Mouse (Mus musculus) cerebellum, postnatal 25 days (tissue): ENCODE results near the gene Glis3.
A peak's percentile ranks its signal among the peaks of the same experiment; 100 is the strongest.

ENCODE experiments used
- DNase-seq, 2 experiments: peaks; one replicate each; pipeline ENCODE4 v3.0.0; 2021; ENCODE audit warnings: mixed read lengths in 2 of 2

Glis3 gene

DNA sequence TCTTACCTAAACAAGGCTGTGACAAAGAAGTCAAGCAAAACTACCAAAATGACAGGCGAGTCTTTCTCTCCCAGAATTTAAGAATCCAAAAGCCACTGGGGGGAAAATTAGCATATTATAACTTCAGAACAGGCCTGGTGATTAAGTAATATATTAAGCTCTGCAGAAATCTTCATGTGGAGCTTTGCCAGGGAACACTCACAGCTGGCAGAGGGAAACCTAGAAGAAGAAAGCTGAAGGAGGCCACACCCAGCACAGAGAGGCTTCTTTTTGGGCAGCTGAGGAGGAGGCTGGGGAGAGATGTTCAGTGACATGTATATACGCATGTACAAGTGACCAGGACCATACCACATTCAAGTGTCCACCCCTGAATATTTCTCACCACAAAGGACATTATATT lies 304.1 kb downstream of the Glis3 start:
- DNase-seq = no peak

DNA sequence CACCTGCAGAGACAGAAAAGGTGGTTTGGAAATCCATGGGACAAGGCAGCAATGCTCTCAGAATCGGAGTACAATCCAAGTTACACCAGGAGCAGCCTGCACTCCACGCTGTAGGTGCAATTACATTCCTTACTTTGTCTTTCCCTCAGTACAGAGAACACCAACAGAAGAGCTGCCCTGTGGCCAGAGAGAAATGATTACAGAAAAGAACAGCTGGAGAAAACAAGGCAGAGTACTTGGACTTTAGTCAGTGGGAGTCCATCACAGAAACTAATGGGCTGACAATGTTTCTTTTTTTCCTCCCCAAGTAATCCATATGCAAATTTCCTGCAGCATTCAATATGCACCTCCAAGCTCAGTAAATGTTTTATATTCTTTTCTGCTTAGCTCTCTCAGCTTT lies 305.4 kb downstream of the Glis3 start:
- no peak for DNase-seq

DNA sequence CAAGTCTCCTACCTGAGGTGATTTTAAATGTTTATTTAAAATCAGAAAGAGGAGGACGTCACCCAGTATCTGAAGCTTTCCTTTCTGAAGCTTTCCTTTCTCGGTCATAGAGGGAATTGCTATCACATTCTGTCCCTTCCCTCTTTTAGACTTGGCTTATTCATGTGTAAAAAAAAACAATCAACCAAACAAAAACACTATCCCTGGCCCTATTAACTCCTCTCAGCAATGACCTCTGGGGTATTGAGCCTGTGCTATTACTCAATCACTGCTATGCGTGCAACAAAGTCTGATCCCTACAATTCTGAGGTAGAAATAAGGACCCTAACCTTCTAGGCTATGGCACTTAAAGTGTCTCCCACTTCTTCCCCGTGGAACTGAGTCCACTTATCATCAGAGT lies 311.7 kb downstream of the Glis3 start:
- no peak for DNase-seq

DNA sequence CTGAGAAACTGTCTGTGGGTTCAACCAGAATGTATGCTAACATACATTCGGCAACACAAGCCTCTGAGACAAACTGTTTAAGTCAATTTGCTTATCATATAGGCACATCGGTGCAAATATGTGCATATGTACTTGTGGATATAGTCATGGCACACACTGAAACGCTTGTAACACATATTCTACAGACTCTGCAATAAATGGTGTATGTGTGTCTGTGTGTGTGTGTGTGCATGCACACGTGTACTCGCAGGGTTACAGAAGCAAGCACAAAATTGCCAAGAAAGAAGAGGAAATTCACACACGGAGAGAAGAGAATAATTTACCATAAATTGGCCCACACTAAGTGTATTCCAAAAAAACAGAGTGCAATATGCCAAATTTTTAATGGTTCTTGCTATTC lies 312.6 kb downstream of the Glis3 start:
- DNase-seq = no peak

DNA sequence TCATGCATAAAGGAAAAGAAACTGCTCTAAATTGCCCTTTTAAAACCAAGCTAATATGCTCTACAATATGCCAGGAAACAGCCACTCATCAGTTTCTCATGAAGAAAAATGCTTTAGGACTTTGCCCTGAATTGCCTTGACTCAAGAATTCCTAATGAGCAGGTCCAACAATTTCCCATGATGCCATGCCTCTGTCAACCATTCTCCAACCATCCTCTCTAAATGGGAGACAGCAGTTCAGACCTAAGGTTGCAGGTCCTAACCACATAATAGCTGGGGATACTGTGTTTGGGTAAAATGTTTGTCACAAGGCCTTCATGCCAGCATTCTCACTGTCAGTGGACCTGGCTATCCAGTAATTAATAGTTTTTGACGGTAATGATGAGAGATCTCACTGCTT lies 313.1 kb downstream of the Glis3 start:
- no peak for DNase-seq

DNA sequence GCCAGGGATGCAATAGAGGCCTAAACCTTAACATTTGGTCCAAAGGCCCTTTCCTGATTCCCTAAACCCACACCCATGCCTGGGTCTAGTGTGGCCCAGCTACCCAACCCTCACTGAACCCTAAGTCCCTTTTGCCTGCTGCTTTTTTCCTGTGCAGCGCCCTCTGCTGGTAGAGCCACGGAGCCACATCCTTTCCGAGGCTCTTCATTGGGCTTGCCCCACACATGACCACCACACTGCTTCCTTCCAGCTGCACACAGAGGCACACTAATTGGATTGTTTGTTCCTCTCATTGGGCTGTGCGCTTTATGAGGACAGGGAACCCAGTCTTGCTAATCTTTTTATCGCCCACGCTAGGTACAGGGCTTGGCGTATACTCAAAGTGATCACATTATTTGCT lies 314.0 kb downstream of the Glis3 start:
- DNase-seq = peak; percentile 16 to 40

DNA sequence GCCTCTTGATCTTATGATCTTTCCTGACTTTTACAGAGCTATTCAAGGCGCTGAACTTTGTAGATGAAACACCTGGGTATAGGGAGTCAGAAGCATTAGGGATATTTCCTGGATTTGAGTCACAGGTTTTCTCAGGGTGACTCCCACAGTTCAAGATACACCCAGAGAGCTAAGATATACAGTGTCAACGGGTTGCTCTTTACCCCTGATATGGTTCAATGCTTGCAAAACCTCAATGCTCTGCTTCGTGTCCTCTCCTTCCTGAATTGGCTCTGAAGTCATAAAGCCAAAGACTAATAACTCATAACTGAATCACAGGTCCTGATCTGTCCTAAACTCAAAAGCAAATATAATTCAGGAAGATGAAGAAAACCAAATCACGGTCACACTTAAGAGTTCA lies 319.0 kb downstream of the Glis3 start:
- no peak for DNase-seq

DNA sequence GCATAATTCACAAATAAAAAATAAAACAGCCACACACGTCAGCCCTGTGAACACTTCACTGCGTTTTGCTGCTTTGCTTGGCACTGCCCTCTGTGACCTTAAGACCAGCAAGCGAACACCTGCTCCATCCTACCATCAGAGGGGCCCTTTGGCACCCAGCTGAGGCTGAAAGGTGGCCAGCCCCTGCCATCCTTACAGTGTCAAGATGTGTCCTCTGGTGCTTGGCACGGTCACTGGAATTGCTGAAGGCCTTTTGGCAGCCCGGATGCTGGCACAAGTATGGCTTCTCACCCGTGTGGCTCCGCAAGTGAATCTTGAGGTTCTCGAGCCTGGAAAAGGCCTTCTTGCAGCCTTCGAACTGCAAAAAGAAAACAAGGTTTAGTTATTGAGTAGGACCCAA lies 322.3 kb downstream of the Glis3 start:
- peak; percentile 76 to 82 for DNase-seq

DNA sequence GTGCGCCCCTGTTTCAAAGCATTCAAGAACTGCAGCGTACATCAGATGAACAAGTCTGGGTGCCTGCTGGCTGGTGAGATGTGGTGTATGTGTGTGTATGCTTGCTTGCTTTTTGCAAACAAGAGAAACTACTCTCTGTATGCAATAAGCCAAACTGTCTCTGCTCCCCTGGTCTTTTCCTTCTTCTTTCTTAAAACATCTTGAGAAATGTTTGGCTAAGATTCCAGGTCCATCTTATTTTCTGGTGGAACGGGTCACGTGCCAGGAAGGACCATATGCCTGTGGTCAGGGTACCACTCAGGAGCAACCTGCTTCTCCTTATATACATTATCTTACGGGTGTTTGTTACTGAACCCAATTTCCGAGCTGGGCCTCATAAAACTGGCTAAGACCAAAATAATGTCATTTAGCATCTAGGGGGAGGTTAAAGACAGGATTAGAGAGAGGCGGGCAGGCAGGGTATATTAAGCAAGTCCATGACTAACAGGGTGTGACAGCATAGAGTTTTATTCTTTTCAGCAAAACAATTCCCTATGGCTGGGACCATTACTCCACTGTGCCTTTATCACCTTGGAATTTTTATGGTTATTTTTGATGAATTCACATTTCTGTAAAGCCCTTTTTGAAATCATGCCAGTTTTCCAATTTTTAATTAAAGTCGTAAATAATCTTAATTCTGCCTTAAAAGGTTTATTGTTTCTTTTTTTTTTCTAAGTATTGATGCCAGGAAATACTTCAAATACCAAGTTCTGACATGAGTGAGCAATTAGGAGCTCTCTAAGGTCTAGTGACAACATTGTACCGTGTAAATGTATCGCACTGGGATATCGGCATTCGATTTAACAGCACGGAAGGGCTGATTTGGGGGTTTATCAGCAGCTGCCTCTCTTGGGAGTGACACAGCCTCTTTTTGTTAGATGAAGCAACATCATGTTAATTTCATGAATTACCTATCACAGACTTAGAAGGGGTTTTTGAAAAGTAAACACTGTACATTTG lies 328.5 kb downstream of the Glis3 start:
- DNase-seq = no peak

DNA sequence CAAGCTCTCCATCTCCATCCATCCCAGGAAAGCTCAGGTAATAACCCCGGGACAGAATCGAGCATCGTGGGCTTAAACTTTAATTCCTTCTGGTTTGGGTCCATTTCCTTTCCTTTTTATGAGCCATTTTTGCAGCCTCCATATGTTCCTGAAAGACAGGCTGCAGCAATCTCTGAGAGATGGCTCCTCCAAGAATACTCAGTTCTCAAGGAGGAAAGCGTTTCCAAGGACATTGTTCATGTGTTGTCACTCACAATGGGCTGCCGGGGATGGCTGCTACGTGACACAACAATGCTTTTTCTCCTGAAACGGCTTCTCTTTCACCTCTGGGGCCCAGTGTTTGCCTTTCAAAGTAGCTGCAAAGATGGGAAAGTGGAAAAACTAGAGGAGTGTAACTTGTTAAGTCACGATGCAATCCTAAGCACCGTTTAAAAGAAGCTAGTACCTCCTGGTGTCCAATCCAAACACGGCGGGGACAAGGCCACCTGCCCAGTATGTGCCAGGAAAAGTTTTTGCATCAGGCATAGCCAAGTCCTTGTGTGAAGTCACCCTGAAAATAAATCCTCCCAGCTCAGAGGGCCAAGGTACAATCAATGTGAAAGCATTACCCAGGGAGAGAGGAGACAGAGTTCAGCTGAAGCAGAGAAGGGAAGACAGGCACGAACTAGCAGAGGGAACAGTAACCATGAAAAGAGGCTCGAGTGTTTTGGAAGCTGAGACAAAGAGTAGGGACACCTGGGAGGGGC lies 332.6 kb downstream of the Glis3 start:
- no peak for DNase-seq

DNA sequence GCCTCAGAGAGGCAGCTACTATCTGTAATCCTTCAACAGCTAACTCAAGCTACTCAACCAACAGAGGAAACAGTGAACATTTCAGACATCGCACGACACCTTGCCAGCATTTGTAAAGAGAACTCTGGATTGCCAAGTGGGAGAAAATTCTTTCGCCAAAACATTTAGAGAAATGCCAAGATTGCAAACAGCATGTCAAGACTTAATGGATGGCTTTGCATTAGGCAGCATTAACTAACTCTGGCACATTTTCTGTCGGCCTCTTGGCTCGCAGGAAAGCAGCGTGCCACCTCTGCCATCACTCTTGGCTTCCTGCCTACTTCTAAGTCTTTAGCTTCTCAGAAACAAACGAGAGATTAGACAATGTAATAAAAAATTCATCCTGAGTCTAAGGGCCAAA lies 336.2 kb downstream of the Glis3 start:
- DNase-seq = no peak

DNA sequence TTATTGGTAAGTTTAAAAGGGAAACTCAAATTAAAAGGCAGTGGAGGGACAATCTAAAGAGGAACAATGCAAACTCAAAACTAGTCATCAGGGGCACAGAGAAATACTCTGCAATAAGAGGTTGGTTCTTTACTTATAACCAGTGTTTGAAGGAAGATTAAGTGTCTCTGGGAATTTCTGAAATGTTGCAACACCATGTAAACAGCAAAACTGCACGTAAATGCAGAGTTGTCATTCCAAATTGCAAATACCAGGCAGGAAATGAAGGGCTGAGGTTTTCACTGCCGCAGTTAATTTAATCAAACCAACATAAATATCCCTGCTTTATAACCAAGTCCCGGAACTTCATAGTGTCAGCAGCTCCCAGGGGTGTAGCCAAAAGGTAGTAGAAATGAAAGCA lies 342.3 kb downstream of the Glis3 start:
- DNase-seq = no peak

DNA sequence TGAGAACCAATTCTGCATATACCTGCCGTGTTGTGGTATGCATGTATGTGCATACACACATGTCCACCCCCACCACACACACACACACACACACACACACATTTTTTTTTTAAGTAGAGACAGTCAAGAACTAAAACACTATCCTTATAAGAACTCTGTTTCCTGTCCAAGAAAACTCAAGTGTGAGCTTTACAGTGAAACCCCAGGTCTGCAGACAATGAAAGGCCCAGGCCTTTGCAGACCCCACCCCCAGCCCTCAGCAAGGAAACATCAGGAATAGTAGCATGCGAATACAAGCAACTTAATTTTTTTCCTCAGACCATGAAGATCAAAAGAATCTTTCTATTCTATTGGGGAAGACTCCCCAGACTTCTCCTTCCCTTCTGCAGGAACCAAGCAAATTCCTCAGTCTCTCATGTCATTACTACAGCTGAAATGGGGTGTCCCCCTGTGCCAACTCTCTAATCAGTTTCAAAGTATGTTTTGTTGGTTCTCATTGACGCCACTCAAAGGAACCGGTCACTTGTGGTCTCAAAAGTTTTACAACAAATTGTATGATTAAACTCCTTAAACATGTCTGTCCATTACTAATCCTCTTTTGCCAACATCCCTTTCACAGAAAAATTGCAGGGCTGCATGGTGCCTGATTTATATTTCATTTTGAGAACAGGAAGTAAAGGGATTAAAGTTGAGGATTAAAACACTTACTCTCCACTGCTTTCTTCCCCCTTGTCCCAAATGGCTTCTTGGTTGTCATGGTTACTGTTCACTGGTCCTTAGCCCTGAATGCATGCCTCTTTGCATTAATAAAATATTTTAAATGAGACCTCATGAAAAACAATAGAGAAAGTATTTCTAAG lies 343.0 kb downstream of the Glis3 start:
- DNase-seq = no peak

DNA sequence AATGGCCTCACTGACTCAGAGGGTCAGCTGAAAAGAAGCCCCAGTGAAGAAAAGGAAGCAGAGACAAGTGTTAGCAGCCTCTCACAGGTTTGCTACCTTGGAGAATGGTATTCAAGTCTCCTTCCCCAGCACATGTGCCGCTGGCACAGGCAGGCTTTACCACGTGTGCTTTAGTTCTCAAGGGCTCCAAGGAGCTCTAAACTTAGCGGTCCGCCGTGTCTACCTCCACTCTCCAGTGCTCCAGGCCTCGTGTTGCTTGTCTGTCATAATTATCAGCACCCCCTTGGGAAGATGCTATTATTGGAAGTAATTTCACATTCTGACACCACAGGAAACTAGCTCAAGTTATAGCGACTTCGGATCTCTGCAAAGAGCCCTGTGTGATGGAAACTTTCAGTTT lies 344.0 kb downstream of the Glis3 start:
- no peak for DNase-seq

DNA sequence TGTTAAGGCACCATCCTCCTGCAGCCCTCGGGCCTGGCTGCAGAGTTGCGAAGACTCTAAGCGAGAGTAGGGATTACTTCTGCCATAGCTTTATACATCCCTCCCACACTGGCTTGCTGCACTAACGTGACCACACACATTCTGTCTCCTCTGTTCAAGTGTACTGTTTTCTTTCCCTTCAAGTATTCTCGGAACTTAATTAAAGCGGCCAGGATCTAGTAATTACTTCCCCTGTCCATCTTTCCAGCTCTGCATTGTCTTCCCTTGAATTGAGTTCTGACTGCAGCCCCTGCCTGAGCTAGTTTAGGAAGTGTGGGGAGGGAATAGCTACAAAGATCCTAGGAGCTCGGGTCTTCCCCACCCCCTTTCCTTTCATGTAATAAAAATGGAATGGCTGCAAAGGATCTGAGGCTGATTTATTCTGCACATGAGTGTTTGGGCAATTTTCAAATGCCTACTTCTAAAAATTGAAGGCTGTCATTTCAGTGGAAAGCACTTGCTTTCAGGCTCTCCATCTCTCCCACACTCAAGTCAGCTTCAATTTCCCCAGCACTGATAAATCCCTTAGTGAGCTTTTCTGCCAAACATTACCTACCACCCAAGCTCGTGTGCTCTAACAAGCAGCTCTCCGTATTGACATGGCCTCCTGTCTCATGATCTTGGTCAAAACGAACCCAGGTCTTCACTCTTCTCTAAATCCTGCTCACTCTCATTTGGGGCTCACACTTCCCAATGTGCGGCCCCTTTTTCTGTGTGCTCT lies 346.7 kb downstream of the Glis3 start:
- DNase-seq = no peak

DNA sequence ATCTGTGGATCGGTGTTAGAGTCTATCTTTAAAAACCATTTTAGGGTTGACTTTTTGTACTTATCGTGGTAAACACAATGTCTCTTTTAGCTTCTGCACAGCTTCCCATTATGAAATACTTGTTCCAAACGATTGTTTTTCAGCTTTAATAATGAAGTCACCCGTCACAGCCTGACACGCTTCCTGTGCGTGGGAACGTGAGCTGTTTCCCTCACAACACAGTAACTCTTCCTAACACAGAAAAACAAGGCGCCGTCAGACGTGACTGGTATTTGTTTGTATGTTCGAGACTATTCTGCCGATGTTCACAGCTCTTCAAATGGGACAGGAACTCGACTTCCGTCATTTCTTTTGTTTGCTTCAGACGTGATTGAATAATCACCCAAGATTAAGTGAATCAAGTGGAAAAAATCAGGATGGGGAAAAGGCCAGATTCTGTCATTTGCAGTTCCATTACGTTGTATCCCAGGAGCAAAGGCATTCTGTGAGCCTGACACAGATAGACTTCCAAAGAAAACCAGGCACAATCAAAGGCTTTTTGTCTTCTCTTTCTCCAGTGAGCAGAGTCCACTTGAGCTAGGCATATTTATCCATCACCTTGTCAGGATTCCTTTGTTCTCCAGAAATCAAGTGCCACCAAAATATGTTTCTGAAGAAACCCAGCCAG lies 351.3 kb downstream of the Glis3 start:
- DNase-seq = no peak

DNA sequence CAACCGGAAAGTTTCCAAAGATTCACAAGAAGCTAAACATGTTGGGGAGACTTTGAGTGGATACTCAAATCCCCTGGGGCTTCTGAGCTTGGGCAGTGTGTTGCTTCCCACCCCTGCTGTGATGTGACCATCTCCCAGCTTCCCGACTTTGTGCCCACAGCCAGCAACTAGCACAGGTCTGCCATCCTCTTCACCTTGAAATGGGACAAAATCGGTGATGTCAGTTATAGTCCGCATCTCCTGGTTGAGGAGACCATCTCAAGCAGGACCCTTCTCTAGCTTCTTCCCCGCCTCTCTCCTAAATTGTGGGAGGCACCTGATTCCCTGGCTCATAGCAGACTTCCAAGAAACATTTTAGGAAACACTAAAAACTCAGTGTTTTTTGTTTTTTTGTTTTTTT lies 352.3 kb downstream of the Glis3 start:
- DNase-seq = no peak

DNA sequence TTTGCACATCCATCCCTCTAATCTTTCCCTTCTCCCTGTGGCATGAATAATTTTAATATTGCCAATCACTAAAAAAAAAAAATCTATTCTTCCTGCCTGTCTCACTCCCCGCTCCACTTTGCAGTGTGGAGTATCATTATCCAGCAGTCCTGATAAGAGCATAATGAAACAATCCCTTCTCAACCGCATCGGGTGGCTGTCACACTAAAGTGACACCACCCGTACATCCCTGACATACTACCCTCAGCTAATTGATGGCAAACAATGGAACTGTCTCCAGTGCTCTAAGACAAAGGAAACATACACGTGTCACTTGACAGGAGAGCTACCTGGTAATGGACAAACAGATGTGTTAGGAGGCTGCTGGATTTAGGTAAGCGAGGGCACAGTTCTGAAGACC lies 373.8 kb downstream of the Glis3 start:
- no peak for DNase-seq

DNA sequence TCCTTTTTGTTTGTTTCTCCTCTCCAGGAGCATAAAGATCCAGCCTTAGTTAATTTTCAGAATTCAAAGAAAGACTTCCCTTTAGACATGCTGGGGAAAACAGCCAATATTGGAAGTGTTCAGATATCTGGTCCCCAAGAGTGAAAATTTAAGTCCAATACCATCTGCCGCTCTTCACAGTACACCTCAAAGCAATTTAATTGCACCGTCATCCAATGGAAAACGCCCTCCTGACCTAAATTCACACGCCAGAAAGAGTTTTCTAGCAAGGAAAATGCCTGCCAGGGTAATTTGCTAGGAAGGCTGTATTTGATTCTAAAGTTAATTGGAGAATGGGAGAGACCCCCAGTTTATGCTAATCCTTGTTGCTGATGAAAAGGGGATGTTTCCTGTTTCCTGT lies 374.4 kb downstream of the Glis3 start:
- no peak for DNase-seq

DNA sequence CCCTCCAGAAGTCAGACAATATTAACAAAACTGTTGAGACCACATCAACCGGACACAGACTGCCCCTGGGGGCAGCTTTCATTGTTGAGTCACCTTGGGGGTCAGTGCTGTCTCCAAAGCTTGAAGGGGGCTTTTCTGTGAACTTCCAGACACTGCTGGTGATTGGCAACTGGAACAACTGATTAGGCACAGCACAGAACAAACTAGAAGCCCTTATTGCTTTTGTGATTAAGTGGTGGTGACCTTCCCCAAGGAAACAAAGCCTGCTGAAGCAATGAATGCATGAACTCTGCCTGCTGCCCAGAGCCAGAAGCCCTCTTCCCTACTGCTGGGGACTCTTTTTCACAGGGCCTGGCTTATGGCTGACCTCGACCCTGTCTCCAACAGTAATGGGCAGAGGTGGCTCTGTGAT lies 377.0 kb downstream of the Glis3 start:
- DNase-seq = no peak

DNA sequence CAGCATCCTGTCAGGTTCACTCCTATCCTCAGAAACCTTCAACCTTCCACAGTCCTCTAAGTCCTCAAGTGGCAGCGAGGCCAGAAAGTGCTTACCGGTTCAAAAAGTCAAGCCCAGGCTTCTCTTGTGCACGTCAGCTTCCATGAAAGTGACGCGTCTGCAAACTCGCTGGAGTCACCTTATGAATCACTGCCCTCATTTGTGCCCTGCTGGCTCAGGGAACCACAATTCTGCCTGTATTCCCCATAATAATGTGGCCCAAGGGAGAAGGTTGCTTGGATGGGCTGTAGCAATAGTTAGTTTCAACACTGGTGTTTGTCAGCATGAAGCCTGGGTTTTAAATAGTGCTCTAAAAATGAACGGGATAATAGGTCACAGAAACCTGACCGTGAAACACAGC lies 379.7 kb downstream of the Glis3 start:
- DNase-seq = no peak
